Mouse (Mus musculus) megakaryocyte-erythroid progenitor cell, adult 5-6 weeks (primary cell): Measurements from ENCODE around the gene Fam217b. TPM values are rescaled to one million over a fixed set of nuclear protein-coding genes. Genes with fewer than 3 reads are reported as not detected.

Source experiments
- ATAC-seq: replicated peaks from 2 replicates; pipeline ENCODE4 v1.8.0; 2016; ENCODE audit warnings: mild to moderate bottlenecking, inconsistent platforms; ENCODE audit not compliant: severe bottlenecking, poor library complexity, low FRiP score, low TSS enrichment
- total RNA-seq, 2 experiments: library from RNA; stranded (forward) in 1 of 2; stranded (reverse) in 1 of 2; fragments of 200-1000, 215-1000 nt in 1 of 2; fragments of >200 nt in 1 of 2; fragmentation: Nextera tagmentation in 1 of 2; gene quantifications; 2 replicates each; pipeline ENCODE4 v1.2.3; 2014 to 2017

Gene Fam217b
- 0.35 and 0.40 TPM in 2 replicates for total RNA-seq (2014; fragmentation: Nextera tagmentation)
- total RNA-seq (2017), result 0.91 and 1.6 TPM in 2 replicates

- ATAC-seq, result peak; percentile 34
These were observed at the start of gene Fam217b, which contains the start of gene Ppp1r3d for GRCm38 (mm10) chr2:178414261-178415149. Gene Fam217b, plus strand, starts transcription at chr2:178414524. Gene Ppp1r3d, minus strand, starts transcription at chr2:178414472.

- ATAC-seq, result 0 out of 2 replicates have a peak, but pooled peaks have one; percentile 41
These were observed 7.1 kb upstream of the Fam217b start, which contains the start of gene Sycp2 for GRCm38 (mm10) chr2:178407053-178407815. Gene Sycp2, minus strand, starts transcription at chr2:178407685.

GRCm38 (mm10) chr2:178409024-178409423, 5.3 kb upstream of the Fam217b start:
- no peak for ATAC-seq

GRCm38 (mm10) chr2:178410286-178410685, 4.0 kb upstream of the Fam217b start:
- no peak for ATAC-seq

- no peak for ATAC-seq
These were observed 1.7 kb upstream of the Fam217b start for GRCm38 (mm10) chr2:178412598-178412997.

- ATAC-seq, result no peak
These were observed 1.2 kb upstream of the Fam217b start for GRCm38 (mm10) chr2:178413081-178413480.

- no peak for ATAC-seq
These were observed 653 bp upstream of the Fam217b start for GRCm38 (mm10) chr2:178413481-178414260.

- ATAC-seq, result no peak
These were observed 775 bp downstream of the Fam217b start for GRCm38 (mm10) chr2:178415150-178415448.

- ATAC-seq, result peak; percentile 61
These were observed 2.1 kb downstream of the Fam217b start for GRCm38 (mm10) chr2:178416427-178416826.

GRCm38 (mm10) chr2:178416970-178417369, 2.6 kb downstream of the Fam217b start:
- peak; percentile 48 for ATAC-seq

- ATAC-seq, result no peak
These were observed 6.3 kb downstream of the Fam217b start for GRCm38 (mm10) chr2:178420576-178420975.

GRCm38 (mm10) chr2:178421603-178422002, 7.3 kb downstream of the Fam217b start:
- no peak for ATAC-seq

GRCm38 (mm10) chr2:178422186-178422585, 7.9 kb downstream of the Fam217b start:
- no peak for ATAC-seq

- no peak for ATAC-seq
These were observed 8.9 kb downstream of the Fam217b start for GRCm38 (mm10) chr2:178423223-178423622.

GRCm38 (mm10) chr2:178426229-178426628, 11.9 kb downstream of the Fam217b start:
- ATAC-seq, result no peak

- no peak for ATAC-seq
These were observed 12.9 kb downstream of the Fam217b start for GRCm38 (mm10) chr2:178427181-178427580.

GRCm38 (mm10) chr2:178428183-178428582, 13.9 kb downstream of the Fam217b start:
- no peak for ATAC-seq

- ATAC-seq, result no peak
These were observed 14.4 kb downstream of the Fam217b start for GRCm38 (mm10) chr2:178428676-178429075.

GRCm38 (mm10) chr2:178429426-178429825, 15.1 kb downstream of the Fam217b start:
- ATAC-seq, result no peak

- ATAC-seq, result no peak
These were observed 15.9 kb downstream of the Fam217b start, which contains the start of gene Cdh26 for GRCm38 (mm10) chr2:178430231-178430630. Gene Cdh26, plus strand, starts transcription at chr2:178430531.
